Mouse (Mus musculus): ENCODE measurements around the gene Sap30bp.

The Sap30bp gene

DNA sequence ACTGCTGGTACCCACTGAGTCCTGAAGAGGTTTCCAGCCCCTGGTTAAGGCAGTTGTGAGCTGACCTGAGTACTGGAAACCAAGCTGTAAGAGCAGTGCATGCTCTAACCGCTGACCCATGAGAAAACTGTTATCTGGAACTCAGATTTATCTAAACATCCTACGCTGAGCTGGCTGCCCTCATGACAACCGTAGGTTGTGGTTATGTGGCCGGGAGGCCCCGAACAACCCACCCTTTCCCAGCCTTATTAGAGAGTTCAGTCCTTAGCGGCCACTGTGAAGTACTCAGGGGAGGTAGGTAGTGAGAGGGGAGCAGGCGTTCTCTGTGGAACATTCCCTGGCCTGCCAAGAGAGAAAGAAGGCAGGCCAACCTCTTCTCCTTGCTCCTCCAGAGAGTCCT, 65.9 kb downstream of the Sap30bp start:
- ATAC-seq (ENCODE audit: insufficient number of reproducible peaks, low FRiP score, low TSS enrichment), result no peak

- no peak for ATAC-seq (ENCODE audit: insufficient number of reproducible peaks, low FRiP score, low TSS enrichment)
Observed at GRCm38 (mm10) chr11:115999538-116000143, 66.6 kb downstream of the Sap30bp start.

DNA sequence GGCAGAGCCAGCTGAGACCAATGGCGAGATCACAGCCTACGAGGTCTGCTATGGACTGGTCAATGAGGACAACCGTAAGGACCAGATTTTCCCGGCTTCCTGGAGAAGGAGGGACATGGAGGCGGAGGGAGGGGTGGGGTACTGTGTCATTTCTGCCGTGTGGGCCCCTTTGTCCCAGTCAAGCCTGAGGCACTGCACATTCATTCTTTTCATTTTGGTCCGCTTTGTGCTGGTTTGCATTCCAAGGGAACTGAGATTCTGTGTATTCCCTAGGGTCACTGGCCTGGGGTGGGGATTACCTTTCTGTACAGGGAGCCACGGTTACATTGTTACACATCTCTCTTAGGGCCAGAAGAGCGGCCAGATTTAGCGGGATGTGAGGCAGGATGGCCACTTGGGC, 67.5 kb downstream of the Sap30bp start:
- ATAC-seq (ENCODE audit: insufficient number of reproducible peaks, low FRiP score, low TSS enrichment), result no peak

GRCm38 (mm10) chr11:116001725-116002124, 68.6 kb downstream of the Sap30bp start:
- no peak for ATAC-seq (ENCODE audit: insufficient number of reproducible peaks, low FRiP score, low TSS enrichment)

- no peak for ATAC-seq (ENCODE audit: insufficient number of reproducible peaks, low FRiP score, low TSS enrichment)
Observed at GRCm38 (mm10) chr11:116002894-116003293, 69.8 kb downstream of the Sap30bp start.

DNA sequence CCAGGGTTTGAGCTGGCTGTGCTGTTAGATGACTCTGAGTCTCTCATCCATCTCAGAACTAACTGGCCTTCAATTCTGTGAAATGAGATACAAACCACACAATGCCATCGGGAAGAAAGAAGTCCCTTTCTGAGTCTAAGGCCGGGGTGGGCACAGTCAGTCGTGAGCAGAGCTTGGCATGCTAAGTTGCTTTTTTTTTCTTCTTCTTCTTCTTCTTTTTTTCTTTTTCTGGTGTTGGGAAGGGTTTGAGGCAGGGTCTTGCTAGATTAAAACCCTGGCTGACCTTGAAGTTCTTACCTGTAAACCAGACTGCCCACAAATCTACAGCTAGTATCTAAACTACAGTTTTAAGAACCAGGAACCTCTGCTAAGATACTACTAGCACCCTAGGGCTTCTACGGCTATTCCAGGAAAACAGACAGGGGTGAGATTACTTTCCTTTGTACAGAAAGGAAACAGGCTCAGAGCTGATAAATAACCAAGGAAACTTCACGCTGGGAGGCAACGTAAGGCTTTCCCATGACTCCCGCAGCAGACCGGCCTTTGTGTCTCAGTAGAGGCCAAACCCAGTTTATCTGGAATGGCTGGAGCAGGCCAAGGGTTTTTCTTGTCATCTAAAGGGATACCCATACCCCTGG, 71.2 kb downstream of the Sap30bp start:
- ATAC-seq (ENCODE audit: insufficient number of reproducible peaks, low FRiP score, low TSS enrichment), result no peak

- ATAC-seq (ENCODE audit: insufficient number of reproducible peaks, low FRiP score, low TSS enrichment), result no peak
Observed at GRCm38 (mm10) chr11:116004840-116005700, 72.0 kb downstream of the Sap30bp start.

GRCm38 (mm10) chr11:116005701-116006419, 72.8 kb downstream of the Sap30bp start:
- ATAC-seq (ENCODE audit: insufficient number of reproducible peaks, low FRiP score, low TSS enrichment), result no peak

- no peak for ATAC-seq (ENCODE audit: insufficient number of reproducible peaks, low FRiP score, low TSS enrichment)
Observed at GRCm38 (mm10) chr11:116007095-116007850, 74.2 kb downstream of the Sap30bp start.

- no peak for ATAC-seq (ENCODE audit: insufficient number of reproducible peaks, low FRiP score, low TSS enrichment)
Observed at GRCm38 (mm10) chr11:116008411-116008810, 75.3 kb downstream of the Sap30bp start.

DNA sequence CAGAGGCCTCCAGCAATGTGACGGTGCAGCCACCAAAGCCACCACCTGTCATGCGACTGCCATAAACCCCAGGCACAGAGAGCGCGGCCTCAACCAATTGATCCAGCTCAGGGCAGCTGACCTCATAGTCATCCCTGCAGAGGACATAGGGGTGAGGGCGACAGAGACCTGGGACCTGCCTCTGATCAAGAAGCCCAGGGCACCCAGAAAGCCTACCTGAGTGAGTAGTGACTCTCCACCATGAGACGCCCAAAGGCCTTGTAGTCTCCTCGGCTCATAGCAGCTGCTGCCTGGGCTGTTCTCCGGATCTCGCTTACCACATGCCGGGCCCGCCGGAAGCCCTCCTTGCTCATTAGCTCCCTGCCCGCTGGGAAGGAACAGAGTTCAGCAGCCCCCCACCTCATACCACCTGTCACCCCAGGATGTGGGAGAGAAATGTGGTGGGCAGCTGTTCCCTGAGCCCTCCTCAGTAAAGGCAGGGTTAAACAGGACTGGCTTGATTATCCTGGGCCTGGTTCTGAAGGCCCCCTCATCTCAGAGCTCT, 75.8 kb downstream of the Sap30bp start:
- ATAC-seq (ENCODE audit: insufficient number of reproducible peaks, low FRiP score, low TSS enrichment), result no peak

DNA sequence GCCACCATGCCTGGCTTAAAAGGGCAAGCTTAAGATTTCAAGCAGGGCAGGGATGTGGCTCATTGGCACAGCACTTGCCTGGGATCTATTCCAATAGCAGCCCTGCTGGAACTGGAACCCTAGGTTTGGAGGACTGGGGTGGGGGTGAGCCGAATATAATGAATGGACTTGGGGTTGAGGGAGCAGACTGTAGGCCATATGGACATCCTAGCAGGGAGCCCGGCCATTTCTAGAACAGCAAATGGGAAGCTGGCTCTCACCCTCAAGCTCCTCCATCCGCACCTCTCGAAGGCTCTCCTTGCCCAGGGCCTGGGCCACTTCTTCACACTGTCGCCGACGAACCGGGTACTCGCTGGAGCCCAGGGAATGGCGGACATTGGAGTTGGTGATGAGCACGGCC, 76.6 kb downstream of the Sap30bp start:
- ATAC-seq (ENCODE audit: insufficient number of reproducible peaks, low FRiP score, low TSS enrichment), result peak; percentile 79

- ATAC-seq (ENCODE audit: insufficient number of reproducible peaks, low FRiP score, low TSS enrichment), result no peak
Observed at GRCm38 (mm10) chr11:116010146-116010545, 77.1 kb downstream of the Sap30bp start.

- no peak for ATAC-seq (ENCODE audit: insufficient number of reproducible peaks, low FRiP score, low TSS enrichment)
Observed at GRCm38 (mm10) chr11:116010948-116011347, 77.9 kb downstream of the Sap30bp start.

DNA sequence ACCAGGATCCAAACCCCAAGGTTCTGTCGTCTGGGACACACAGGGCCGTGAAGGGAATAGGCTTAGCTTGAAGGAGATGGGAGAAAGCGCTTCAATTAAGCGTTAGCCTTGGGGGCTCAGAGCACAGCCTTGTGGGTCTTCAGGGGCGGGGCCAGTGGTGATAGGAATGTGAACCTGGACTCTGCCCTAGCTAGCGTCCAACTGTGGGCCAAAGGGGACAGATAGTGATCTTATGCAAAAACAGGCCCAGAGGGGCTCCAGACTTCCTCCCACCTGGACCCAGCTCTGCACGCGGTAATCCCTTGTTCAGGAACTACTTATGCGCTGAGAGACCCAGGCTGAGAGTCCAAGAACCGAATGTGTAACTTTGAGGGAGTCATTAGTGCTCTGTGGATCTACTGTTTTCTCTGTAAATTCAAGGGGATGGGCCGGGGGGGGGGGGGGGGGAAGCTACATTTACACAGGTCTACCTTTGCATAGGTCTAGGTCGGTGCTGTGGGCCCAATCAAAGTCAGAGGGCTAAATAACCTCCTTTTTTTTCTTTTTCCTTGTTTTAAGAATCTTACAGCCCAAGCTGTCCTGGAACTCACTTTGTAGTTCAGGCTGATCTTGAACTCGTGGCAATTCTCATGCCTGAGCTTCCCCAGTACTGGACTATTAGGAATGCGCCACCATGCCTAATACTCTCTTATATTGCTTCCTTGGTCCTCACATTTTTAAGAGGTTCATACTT, 78.6 kb downstream of the Sap30bp start:
- no peak for ATAC-seq (ENCODE audit: insufficient number of reproducible peaks, low FRiP score, low TSS enrichment)

DNA sequence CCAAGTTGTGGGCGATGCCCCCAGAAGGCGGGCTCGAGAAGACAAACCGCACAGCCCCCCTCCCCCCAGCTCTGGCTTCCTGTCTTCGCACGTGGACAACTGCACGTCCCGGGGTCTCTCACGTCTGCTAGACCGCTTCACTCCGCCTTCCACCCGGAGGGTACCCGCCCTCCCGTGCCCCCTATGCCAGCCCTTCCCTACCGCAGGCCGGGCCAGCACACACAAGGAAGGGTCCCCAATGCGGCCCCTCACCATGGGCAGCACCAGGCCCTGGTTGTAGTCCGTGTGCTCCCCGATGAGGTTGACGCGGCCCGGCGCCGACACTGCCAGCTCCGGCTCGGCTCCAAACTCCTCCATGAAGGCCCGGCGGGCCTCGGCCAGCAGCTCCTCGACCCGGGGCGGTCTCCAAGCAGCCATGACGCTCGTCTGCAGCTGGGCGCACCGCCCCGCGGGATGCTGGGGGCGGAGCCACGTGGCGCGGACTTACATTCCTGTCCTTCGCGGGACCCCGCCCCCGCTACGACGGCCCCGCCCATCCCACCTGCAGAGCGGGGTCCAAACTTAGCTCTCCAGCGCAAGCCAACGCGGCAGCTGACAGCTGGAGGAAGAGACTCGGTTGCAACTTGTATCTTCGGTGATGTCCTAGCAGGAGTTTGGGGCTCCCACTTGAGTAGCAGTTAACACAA, 79.3 kb downstream of the Sap30bp start, which contains the start of gene Galk1:
Gene Galk1 (minus strand): TSS at position 458 of the 686 bp plus-strand sequence.
- no peak for ATAC-seq (ENCODE audit: insufficient number of reproducible peaks, low FRiP score, low TSS enrichment)

DNA sequence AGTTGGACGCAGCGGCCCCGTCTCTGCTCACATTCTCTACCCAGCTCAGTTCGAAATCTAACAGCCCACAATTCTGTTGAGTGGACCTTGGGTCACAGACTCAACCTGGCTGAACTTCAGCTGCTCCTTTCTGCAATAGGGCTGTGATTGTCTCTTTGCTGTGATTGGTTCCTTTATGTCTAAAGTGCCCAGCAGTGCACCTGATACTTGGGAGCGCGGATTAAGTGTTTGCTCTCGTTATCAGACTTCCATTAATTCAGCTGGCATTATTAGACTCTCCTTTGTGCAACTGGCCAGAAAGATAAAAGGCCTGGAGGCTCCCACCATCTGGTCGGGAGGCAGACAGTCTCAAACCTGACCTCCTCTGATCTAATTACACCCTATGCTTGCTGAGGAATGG, 81.7 kb downstream of the Sap30bp start:
- ATAC-seq (ENCODE audit: insufficient number of reproducible peaks, low FRiP score, low TSS enrichment), result no peak
